ENCODE assay signal across 8 mouse cellular contexts in genomic region chr11:115403338-115404124, GRCm38 (mm10). TPM values are rescaled to one million over a fixed set of nuclear protein-coding genes. Genes with fewer than 3 reads are reported as not detected.
DNase-seq lines count a peak whose midpoint lies in the region; ATAC-seq and TF ChIP-seq lines count a peak whose summit lies in the region.

Mrpl58 (plus strand) TSS chr11:115403752.

- 2% methylated on average over 50 of the region's 50 CpGs for WGBS in lung, embryonic 16.5 days
- WGBS in thymus, adult 2 months = 4% methylated on average over 50 of the region's 50 CpGs

- DNase-seq in Muller cell, postnatal 12 days (ENCODE audit: inconsistent ontology term) = peak; percentile 85
- DNase-seq in cerebellum, adult 8-10 months = peak; percentile 87
- DNase-seq in layer of hippocampus, adult 9-10 months (ENCODE audit: low spot score) = peak; percentile 67
- peak; percentile 67 for DNase-seq in ovary, adult 18-20 months (ENCODE audit: low spot score)
- DNase-seq in thymus, adult 2 months = peak; percentile 84

- peak within 1 kb of the TSS; percentile 84 for H3K9ac ChIP-seq in lung, embryonic 16.5 days (ENCODE audit: low read length)

- peak; percentile 71; the same call in 1 of the 2 replicates for TF ChIP-seq POLR2A in thymus, adult 2 months (IDR thresholded peaks at IDR 0.05; ENCODE audit: control insufficient read depth, extremely low read depth, insufficient read depth, low read length, poor library complexity)

- no peaks in the 10 kb centered on the region for H3K27me3 ChIP-seq in lung, embryonic 16.5 days (ENCODE audit: control insufficient read depth, insufficient read depth, low read depth, low read length)
- H3K27me3 ChIP-seq in thymus, adult 2 months (ENCODE audit: control insufficient read depth, insufficient read depth, low read length) = no peaks in the 10 kb centered on the region

- H3K4me1 ChIP-seq in lung, embryonic 16.5 days (replicated peaks; ENCODE audit: control insufficient read depth, insufficient read depth, low read length) = peaks cover 10% of the 10 kb centered on the region
- peaks cover 36% of the 10 kb centered on the region for H3K4me1 ChIP-seq in thymus, adult 2 months (replicated peaks; ENCODE audit: control insufficient read depth, insufficient read depth, low read length)

- H3K27ac ChIP-seq in lung, embryonic 16.5 days (ENCODE audit: low read length) = peak within 1 kb of the TSS; percentile 77
- peak within 1 kb of the TSS; percentile 73 for H3K27ac ChIP-seq in thymus, adult 2 months (ENCODE audit: control insufficient read depth, insufficient read depth, low read length)

- H3K4me3 ChIP-seq in lung, embryonic 16.5 days (ENCODE audit: low read length) = peak within 1 kb of the TSS; percentile 68
- peak within 1 kb of the TSS; percentile 87 for H3K4me3 ChIP-seq in thymus, adult 2 months (ENCODE audit: control insufficient read depth, insufficient read depth, low read length)

- peaks cover 7% of the 10 kb centered on the region; the same call in 1 of the 2 replicates for H3K36me3 ChIP-seq in lung, embryonic 16.5 days (ENCODE audit: control insufficient read depth, insufficient read depth, low read length)
- no peaks in the 10 kb centered on the region for H3K36me3 ChIP-seq in thymus, adult 2 months (ENCODE audit: control insufficient read depth, insufficient read depth, low read length)

- H3K4me2 ChIP-seq in lung, embryonic 16.5 days (ENCODE audit: low read depth, low read length) = peak within 1 kb of the TSS; percentile 73

- H3K9me3 ChIP-seq in lung, embryonic 16.5 days (ENCODE audit: control insufficient read depth, low read length) = no peaks in the 10 kb centered on the region

- 0 out of 2 replicates have a peak, but pooled peaks have one; percentile 50 for TF ChIP-seq CTCF in thymus, adult 2 months (IDR thresholded peaks at IDR 0.05; ENCODE audit: borderline replicate concordance, control insufficient read depth, extremely low read depth, insufficient read depth, low read length, poor library complexity)

- ATAC-seq in frontal cortex, adult (ENCODE audit: low TSS enrichment) = peak; percentile 55
- peak; percentile 90 to 91 for ATAC-seq in hematopoietic stem cell, adult 5-6 weeks (replicated peaks in 1 of 2; ENCODE audit: insufficient read depth in 1 of 2, low FRiP score in 2 of 2, low TSS enrichment in 1 of 2, low read depth in 1 of 2, poor library complexity in 2 of 2, severe bottlenecking in 2 of 2)
- peak; percentile 92 for ATAC-seq in lung, embryonic 16.5 days (ENCODE audit: low read depth)

RNA-seq across cellular contexts. Expression of gene Mrpl58, which starts in this region (rescaled TPM):
- 48.3 and 67.2 TPM in 2 replicates for total RNA-seq in hematopoietic stem cell, adult 5-6 weeks (2017)
- 203 and 205 TPM in 2 replicates for polyA plus RNA-seq in lung, embryonic 16.5 days (2015; fragmentation: Nextera tagmentation; extraction: Ambion mirVana)
- 144 and 166 TPM in 2 replicates for polyA plus RNA-seq in thymus, adult 2 months (2012; rRNA removed)

Comparison
In these comparisons a context has a peak if more than half of its experiments do, and no peak if none do; other contexts are left out.
1. Peak in every context shown above with its lines: DNase-seq, ATAC-seq, H3K4me3 ChIP-seq and H3K27ac ChIP-seq.